Mouse (Mus musculus) liver, embryonic 14.5 days (tissue): Measurements from ENCODE around the gene Adm2.

Source experiments
- CTCF ChIP-seq: IDR thresholded peaks from 2 replicates; pipeline ENCODE4 v1.5.1; 2016; ENCODE audit warnings: antibody characterized with exemption, low read depth, control low read depth
- EP300 ChIP-seq: IDR thresholded peaks from 2 replicates; pipeline ENCODE4 v1.6.1; 2016; ENCODE audit warnings: antibody characterized with exemption, low read depth

- TF ChIP-seq EP300 (no peak), CTCF (no peak)
Observed at GRCm38 (mm10) chr15:89339696-89340095, 17.2 kb downstream of the Adm2 start.
